12 mouse cellular contexts compared by ENCODE assay signal in the genomic region with DNA sequence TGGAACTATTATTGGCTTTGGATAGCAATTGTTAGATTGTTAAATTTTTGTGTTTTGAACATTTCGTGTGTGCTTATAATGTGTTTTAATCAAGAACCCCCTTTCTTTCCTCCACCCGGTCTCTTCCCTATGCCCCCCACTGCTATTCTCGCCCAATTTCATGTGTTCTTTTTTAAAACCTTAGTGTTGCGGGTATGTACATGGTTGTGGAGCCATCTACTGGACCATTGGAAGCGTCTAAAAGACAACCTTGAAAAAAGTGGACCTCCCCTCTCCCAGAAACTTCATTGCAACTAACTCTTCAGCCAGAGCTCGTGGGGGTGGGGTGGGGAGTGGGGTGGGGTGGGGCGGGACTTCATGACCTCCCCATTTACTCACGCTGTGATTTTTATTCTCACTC.
DNase-seq lines count a peak whose midpoint lies in the region; ATAC-seq and TF ChIP-seq lines count a peak whose summit lies in the region.
"Had no signal": no experiment of that assay in that cellular context is flagged by ENCODE, and none has a peak within 500 bp of the region (broad histone marks: within the 10 kb centered on the region; RNA-seq: fewer than 3 reads in every experiment).

No protein-coding gene starts in this region.

- no peaks in the 10 kb centered on the region for H3K9me3 ChIP-seq in intestine, postnatal 0 days (ENCODE audit: control insufficient read depth)
- no peaks in the 10 kb centered on the region for H3K9me3 ChIP-seq in intestine, embryonic 16.5 days (ENCODE audit: control insufficient read depth, low read length)
- no peaks in the 10 kb centered on the region for H3K9me3 ChIP-seq in CH12.LX (replicated peaks; ENCODE audit: low read length)
- no peaks in the 10 kb centered on the region for H3K9me3 ChIP-seq in intestine, embryonic 15.5 days
- H3K9me3 ChIP-seq: neural tube, embryonic 15.5 days had no signal

- dilution Hi-C loops in CH12.LX (cut with MboI; ENCODE audit: extremely low pct_ligation_motif_present, extremely low pct_unique_long_range_greater_than_20kb, low sequenced_read_pairs): no loop called here

- DNase-seq in CH12.LX (ENCODE audit: extremely low read depth) (peak; percentile 18), adipocyte (ENCODE audit: low spot score) (peak; percentile 62)
- peak; percentile 45 to 60 for DNase-seq in kidney, postnatal 36 days
- no peak for DNase-seq in urinary bladder, postnatal 10 days (ENCODE audit: low spot score)
- DNase-seq: cerebellum, postnatal 36 days; thymus, adult 18-20 months had no signal

- no peaks in the 10 kb centered on the region for H3K27me3 ChIP-seq in intestine, postnatal 0 days (replicated peaks; ENCODE audit: control insufficient read depth, insufficient read depth, low read length)
- H3K27me3 ChIP-seq in intestine, embryonic 16.5 days (replicated peaks; ENCODE audit: control insufficient read depth, insufficient read depth, low read length): no peaks in the 10 kb centered on the region
- H3K27me3 ChIP-seq in CH12.LX (replicated peaks): no peaks in the 10 kb centered on the region
- no peaks in the 10 kb centered on the region for H3K27me3 ChIP-seq in intestine, embryonic 15.5 days (replicated peaks)
- H3K27me3 ChIP-seq: neural tube, embryonic 15.5 days had no signal

- TF ChIP-seq RAD21 in CH12.LX (IDR thresholded peaks at IDR 0.05; ENCODE audit: low read depth, low read length): peak; percentile 69

- no peaks in the 10 kb centered on the region for H3K79me2 ChIP-seq in CH12.LX (replicated peaks; ENCODE audit: control insufficient read depth, extremely low read depth, insufficient read depth, poor library complexity, severe bottlenecking)

- TF ChIP-seq POLR2A in CH12.LX (IDR thresholded peaks at IDR 0.05; ENCODE audit: low read depth, low read length): no peak

- TF ChIP-seq CTCF in intestine, postnatal 0 days (IDR thresholded peaks at IDR 0.05; ENCODE audit: low read depth): peak; percentile 64
- peak in 1 of 2 experiments; percentile 66; a peak in 2 of 4 replicates for TF ChIP-seq CTCF in CH12.LX (conservative IDR thresholded peaks at IDR 0.05 in 1 of 2, IDR thresholded peaks at IDR 0.05 in 1 of 2; ENCODE audit: low read depth in 2 of 2, low read length in 2 of 2)

- no peak for ATAC-seq in intestine, postnatal 0 days
- ATAC-seq in intestine, embryonic 16.5 days: no peak
- no peak for ATAC-seq in intestine, embryonic 15.5 days

- WGBS in intestine, postnatal 0 days: 61% methylated on average over 8 of the region's 8 CpGs
- WGBS in intestine, embryonic 16.5 days: 66% methylated on average over 8 of the region's 8 CpGs
- WGBS in intestine, embryonic 15.5 days: 66% methylated on average over 8 of the region's 8 CpGs

- TF ChIP-seq EP300 in CH12.LX (IDR thresholded peaks at IDR 0.05; ENCODE audit: low read length): no peak

- no peak overlapping the region for H3K9ac ChIP-seq in intestine, postnatal 0 days (ENCODE audit: low read depth, low read length)
- H3K9ac ChIP-seq in intestine, embryonic 16.5 days (ENCODE audit: low read depth, low read length): no peak overlapping the region
- H3K9ac ChIP-seq in CH12.LX (ENCODE audit: insufficient read depth, low read depth): no peak overlapping the region
- H3K9ac ChIP-seq in intestine, embryonic 15.5 days: no peak overlapping the region
- H3K9ac ChIP-seq: hindbrain, embryonic 14.5 days; neural tube, embryonic 15.5 days had no signal

- H3K27ac ChIP-seq in intestine, postnatal 0 days (ENCODE audit: low read depth, low read length): no peak overlapping the region
- no peak overlapping the region for H3K27ac ChIP-seq in intestine, embryonic 16.5 days (ENCODE audit: low read length)
- no peak overlapping the region for H3K27ac ChIP-seq in CH12.LX (ENCODE audit: insufficient read depth, low read depth)
- H3K27ac ChIP-seq in intestine, embryonic 15.5 days: no peak overlapping the region
- H3K27ac ChIP-seq: hindbrain, embryonic 14.5 days; macrophage; neural tube, embryonic 15.5 days had no signal

- no peak overlapping the region for H3K4me3 ChIP-seq in intestine, postnatal 0 days (ENCODE audit: low read depth, low read length)
- H3K4me3 ChIP-seq in intestine, embryonic 16.5 days (ENCODE audit: low read length): no peak overlapping the region
- no peak overlapping the region for H3K4me3 ChIP-seq in CH12.LX (replicated peaks in 1 of 3; ENCODE audit: low read depth in 2 of 3, low read length in 2 of 3, poor library complexity in 1 of 3)
- H3K4me3 ChIP-seq in intestine, embryonic 15.5 days (replicated peaks): no peak overlapping the region
- H3K4me3 ChIP-seq: neural tube, embryonic 15.5 days had no signal

- no peaks in the 10 kb centered on the region for H3K36me3 ChIP-seq in intestine, postnatal 0 days (ENCODE audit: control insufficient read depth, insufficient read depth)
- H3K36me3 ChIP-seq in intestine, embryonic 16.5 days (ENCODE audit: control insufficient read depth, insufficient read depth, low read length): no peaks in the 10 kb centered on the region
- H3K36me3 ChIP-seq in CH12.LX (replicated peaks in 1 of 2; ENCODE audit: control insufficient read depth in 1 of 2, insufficient read depth in 1 of 2, low read length in 1 of 2): no peaks in the 10 kb centered on the region
- H3K36me3 ChIP-seq in intestine, embryonic 15.5 days: no peaks in the 10 kb centered on the region
- H3K36me3 ChIP-seq: neural tube, embryonic 15.5 days had no signal

- in situ Hi-C loops in CH12.LX (cut with MboI; ENCODE audit: low pct_ligation_motif_present, low pct_unique_long_range_greater_than_20kb, low sequenced_read_pairs): no loop called here

- H3K4me2 ChIP-seq in intestine, postnatal 0 days (replicated peaks; ENCODE audit: low read depth): no peak overlapping the region
- H3K4me2 ChIP-seq in intestine, embryonic 16.5 days (ENCODE audit: low read depth, low read length): no peak overlapping the region
- H3K4me2 ChIP-seq in CH12.LX (ENCODE audit: insufficient read depth, low read depth, poor library complexity, severe bottlenecking): peak overlapping the region; percentile 6; the same call in 1 of the 2 replicates
- H3K4me2 ChIP-seq in intestine, embryonic 15.5 days (replicated peaks): no peak overlapping the region
- H3K4me2 ChIP-seq: hindbrain, embryonic 14.5 days; neural tube, embryonic 15.5 days had no signal

- H3K4me1 ChIP-seq in intestine, postnatal 0 days (replicated peaks; ENCODE audit: control insufficient read depth, insufficient read depth, low read length): peaks cover 5% of the 10 kb centered on the region; the same call in 1 of the 2 replicates
- peaks cover 7% of the 10 kb centered on the region; the same call in 1 of the 2 replicates for H3K4me1 ChIP-seq in intestine, embryonic 16.5 days (ENCODE audit: control insufficient read depth, insufficient read depth, low read length)
- peaks cover 0 to 17% of the 10 kb centered on the region in 2 experiments; a peak in 2 of 4 replicates for H3K4me1 ChIP-seq in CH12.LX (ENCODE audit: control insufficient read depth in 1 of 2, insufficient read depth in 2 of 2)
- H3K4me1 ChIP-seq in intestine, embryonic 15.5 days (replicated peaks): no peaks in the 10 kb centered on the region
- H3K4me1 ChIP-seq: neural tube, embryonic 15.5 days had no signal

TF ChIP-seq in CH12.LX, 34 proteins besides CTCF, POLR2A, EP300 and RAD21:
- no peak for TF ChIP-seq BHLHE40 (IDR thresholded peaks at IDR 0.05; ENCODE audit: low read depth, low read length)
- TF ChIP-seq HCFC1 (IDR thresholded peaks at IDR 0.05; ENCODE audit: low read depth, low read length): no peak
- TF ChIP-seq RCOR1 (conservative IDR thresholded peaks at IDR 0.05; ENCODE audit: low read depth, low read length): no peak
- TF ChIP-seq ZNF384 (IDR thresholded peaks at IDR 0.05; ENCODE audit: low read depth, low read length): peak; percentile 54
- TF ChIP-seq JUN (IDR thresholded peaks at IDR 0.05; ENCODE audit: insufficient read depth, low read depth, low read length): no peak
- TF ChIP-seq USF1 (IDR thresholded peaks at IDR 0.05; ENCODE audit: low read depth, low read length): no peak
- TF ChIP-seq KAT2A (IDR thresholded peaks at IDR 0.05; ENCODE audit: insufficient replicate concordance, low read length): no peak
- peak; percentile 55 for TF ChIP-seq SMC3 (IDR thresholded peaks at IDR 0.05; ENCODE audit: low read depth, low read length)
- no peak for TF ChIP-seq ETS1 (conservative IDR thresholded peaks at IDR 0.05; ENCODE audit: low read depth, low read length)
- no peak for TF ChIP-seq PAX5 (IDR thresholded peaks at IDR 0.05; ENCODE audit: low read length)
- peak; percentile 14; the same call in 1 of the 2 replicates for TF ChIP-seq ZC3H11A (IDR thresholded peaks at IDR 0.05; ENCODE audit: low read depth, low read length)
- TF ChIP-seq MYC (IDR thresholded peaks at IDR 0.05; ENCODE audit: low read depth, low read length): no peak
